Mouse (Mus musculus) thymus, adult 18-20 months (tissue): ENCODE measurements around the gene Mctp2.

ENCODE experiments used
- DNase-seq, 2 experiments: peaks; one replicate each; pipeline ENCODE4 v3.0.0; 2022; ENCODE audit warnings: mixed read lengths in 2 of 2

The Mctp2 gene

GRCm38 (mm10) chr7:72165726-72166701 is 140.4 kb downstream of the Mctp2 start:
- DNase-seq, result no peak

- no peak for DNase-seq
Measured at GRCm38 (mm10) chr7:72162256-72162655, 144.2 kb downstream of the Mctp2 start.

GRCm38 (mm10) chr7:72159513-72160063 is 146.8 kb downstream of the Mctp2 start:
- no peak for DNase-seq

GRCm38 (mm10) chr7:72150799-72151708 is 155.4 kb downstream of the Mctp2 start:
- DNase-seq, result no peak

GRCm38 (mm10) chr7:72149073-72149472 is 157.3 kb downstream of the Mctp2 start:
- no peak for DNase-seq

GRCm38 (mm10) chr7:72146849-72147248 is 159.6 kb downstream of the Mctp2 start:
- DNase-seq, result no peak

GRCm38 (mm10) chr7:72145726-72146520 is 160.5 kb downstream of the Mctp2 start:
- no peak for DNase-seq

GRCm38 (mm10) chr7:72138701-72139100 is 167.7 kb downstream of the Mctp2 start:
- no peak for DNase-seq

GRCm38 (mm10) chr7:72120986-72121385 is 185.4 kb downstream of the Mctp2 start:
- DNase-seq, result no peak

GRCm38 (mm10) chr7:72119713-72120112 is 186.7 kb downstream of the Mctp2 start:
- no peak for DNase-seq

- DNase-seq, result no peak
Measured at GRCm38 (mm10) chr7:72117376-72118077, 188.9 kb downstream of the Mctp2 start.

GRCm38 (mm10) chr7:72115073-72115472 is 191.3 kb downstream of the Mctp2 start:
- DNase-seq, result no peak

- no peak for DNase-seq
Measured at GRCm38 (mm10) chr7:72110578-72110977, 195.8 kb downstream of the Mctp2 start.

GRCm38 (mm10) chr7:72108639-72109399 is 197.6 kb downstream of the Mctp2 start:
- DNase-seq, result no peak

GRCm38 (mm10) chr7:72104170-72104569 is 202.2 kb downstream of the Mctp2 start:
- DNase-seq, result no peak

GRCm38 (mm10) chr7:72103654-72104053 is 202.8 kb downstream of the Mctp2 start:
- DNase-seq, result no peak

- DNase-seq, result no peak
Measured at GRCm38 (mm10) chr7:72100683-72101082, 205.7 kb downstream of the Mctp2 start.

- no peak for DNase-seq
Measured at GRCm38 (mm10) chr7:72098603-72099002, 207.8 kb downstream of the Mctp2 start.

- no peak for DNase-seq
Measured at GRCm38 (mm10) chr7:72096973-72097372, 209.4 kb downstream of the Mctp2 start.

- no peak for DNase-seq
Measured at GRCm38 (mm10) chr7:72096433-72096832, 210.0 kb downstream of the Mctp2 start.
